ENCODE assay signal across 9 mouse cellular contexts in the genomic region with DNA sequence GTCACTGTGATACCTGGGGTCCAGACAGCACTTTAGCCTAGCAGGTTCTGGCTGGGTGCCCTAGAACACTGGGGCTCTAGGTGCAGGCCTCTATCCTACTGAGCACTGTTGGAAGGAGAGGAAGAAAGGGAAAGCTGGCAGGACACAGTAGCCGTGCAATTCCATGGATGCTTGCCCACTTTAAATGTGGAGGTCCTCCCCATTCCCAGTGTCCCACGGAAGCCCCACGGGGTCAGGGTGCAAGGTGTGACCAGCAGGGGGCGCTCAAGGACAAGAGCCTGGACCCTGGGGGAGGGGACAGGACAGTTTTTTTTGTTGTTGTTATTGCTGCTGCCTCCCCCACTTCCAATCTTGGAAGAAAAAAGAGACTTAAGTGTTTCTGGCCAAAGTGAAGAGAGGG. TPM values are rescaled to one million over a fixed set of nuclear protein-coding genes. Genes with fewer than 3 reads are reported as not detected.
DNase-seq lines count a peak whose midpoint lies in the region; ATAC-seq and TF ChIP-seq lines count a peak whose summit lies in the region.
"Had no signal": no experiment of that assay in that cellular context is flagged by ENCODE, and none has a peak within 500 bp of the region (broad histone marks: within the 10 kb centered on the region; RNA-seq: fewer than 3 reads in every experiment).

No protein-coding gene starts in this region.

- H3K9me3 ChIP-seq in ES-E14 (ENCODE audit: control insufficient read depth, insufficient read depth, low read depth, low read length) = no peaks in the 10 kb centered on the region

- no peak overlapping the region for H3K9ac ChIP-seq in ES-E14 (ENCODE audit: insufficient read depth, low read depth, low read length, poor library complexity, severe bottlenecking)
- no peak overlapping the region for H3K9ac ChIP-seq in liver, adult 2 months (ENCODE audit: low read depth, low read length)

- no peak overlapping the region for H3K4me3 ChIP-seq in ES-E14 (ENCODE audit: insufficient read depth in 1 of 2, low read depth in 1 of 2, low read length in 2 of 2, poor library complexity in 1 of 2, severe bottlenecking in 1 of 2)
- no peak overlapping the region for H3K4me3 ChIP-seq in bone marrow, adult 2 months (replicated peaks; ENCODE audit: control insufficient read depth, low read depth, low read length)
- H3K4me3 ChIP-seq in liver, adult 2 months (ENCODE audit: insufficient read depth, low read depth, low read length) = no peak overlapping the region

- peak; percentile 49; the same call in 1 of the 2 replicates for ATAC-seq in erythroblast, adult 5-6 weeks (replicated peaks; ENCODE audit: low FRiP score, poor library complexity, severe bottlenecking)
- no peak for ATAC-seq in frontal cortex, adult (ENCODE audit: low TSS enrichment)

- peak; percentile 71 for TF ChIP-seq CTCF in bone marrow, adult 2 months (IDR thresholded peaks at IDR 0.05; ENCODE audit: control insufficient read depth, insufficient read depth, low read length)
- TF ChIP-seq CTCF in liver, adult 2 months (IDR thresholded peaks at IDR 0.05; ENCODE audit: low read depth, low read length) = peak; percentile 80

- H3K79me2 ChIP-seq in liver, adult 2 months (ENCODE audit: control insufficient read depth, insufficient read depth, low read length) = no peaks in the 10 kb centered on the region

- H3K27ac ChIP-seq in ES-E14 (ENCODE audit: insufficient read depth, low read depth, low read length, poor library complexity, severe bottlenecking) = no peak overlapping the region
- H3K27ac ChIP-seq in bone marrow, adult 2 months (ENCODE audit: control insufficient read depth, insufficient read depth, low read depth, low read length, poor library complexity) = no peak overlapping the region
- no peak overlapping the region for H3K27ac ChIP-seq in liver, adult 2 months (replicated peaks; ENCODE audit: insufficient read depth, low read depth, low read length)
- H3K27ac ChIP-seq: macrophage had no signal

- peak; percentile 69 to 72 for DNase-seq in layer of hippocampus, postnatal 10 days (ENCODE audit: low spot score in 2 of 2)
- no peak for DNase-seq in layer of hippocampus, adult 9-10 months (ENCODE audit: low spot score)
- DNase-seq in ES-E14 (ENCODE audit: low read depth, low spot score) = no peak
- no peak for DNase-seq in liver, adult 2 months (ENCODE audit: extremely low read depth, low read depth, low spot score)
- peak; percentile 59 for DNase-seq in right cerebral cortex, postnatal 14 days

- no peaks in the 10 kb centered on the region for H3K27me3 ChIP-seq in liver, adult 2 months (ENCODE audit: control insufficient read depth, insufficient read depth, low read length)

- in situ Hi-C loops in ES-E14 (cut with MboI; ENCODE audit: low sequenced_read_pairs in 2 of 2, unreplicated experiment in 2 of 2) = no loop called here

- no peaks in the 10 kb centered on the region for H3K36me3 ChIP-seq in ES-E14 (ENCODE audit: control insufficient read depth, insufficient read depth, low read length, poor library complexity, severe bottlenecking)
- no peaks in the 10 kb centered on the region for H3K36me3 ChIP-seq in liver, adult 2 months (ENCODE audit: control insufficient read depth, insufficient read depth, low read length)

- WGBS in bone marrow, adult 2 months = 12% methylated on average over 4 of the region's 4 CpGs
- WGBS in liver, adult 2 months = 22% methylated on average over 4 of the region's 4 CpGs

- peaks cover 0 to 2% of the 10 kb centered on the region in 2 experiments; a peak in 1 of 4 replicates for H3K4me1 ChIP-seq in ES-E14 (ENCODE audit: control insufficient read depth in 2 of 2, insufficient read depth in 2 of 2, low read length in 2 of 2, poor library complexity in 1 of 2)
- no peaks in the 10 kb centered on the region for H3K4me1 ChIP-seq in bone marrow, adult 2 months (ENCODE audit: control insufficient read depth, insufficient read depth, low read length)
- H3K4me1 ChIP-seq in liver, adult 2 months (ENCODE audit: control insufficient read depth, insufficient read depth, low read length) = no peaks in the 10 kb centered on the region

- TF ChIP-seq POLR2A in bone marrow, adult 2 months (IDR thresholded peaks at IDR 0.05; ENCODE audit: borderline replicate concordance, control insufficient read depth, low read depth, low read length) = no peak
- TF ChIP-seq POLR2A in liver, adult 2 months (IDR thresholded peaks at IDR 0.05; ENCODE audit: extremely low read depth, insufficient read depth, low read length) = no peak

TF ChIP-seq in ES-E14, 5 proteins besides CTCF, POLR2A, EP300 and RAD21:
- 0 out of 2 replicates have a peak, but pooled peaks have one; percentile 12 for TF ChIP-seq ZC3H11A (IDR thresholded peaks at IDR 0.05; ENCODE audit: borderline replicate concordance, low read depth, low read length)
- TF ChIP-seq ZNF384 (IDR thresholded peaks at IDR 0.05; ENCODE audit: low read depth, low read length) = peak; percentile 77
- no peak for TF ChIP-seq CHD2 (IDR thresholded peaks at IDR 0.05; ENCODE audit: low read depth, low read length)

RNA-seq across cellular contexts. Expression of a gene that starts 3.3 kb away (rescaled TPM):
- total RNA-seq in layer of hippocampus, postnatal 10 days (2021) = not detected
- total RNA-seq in ES-E14 (2012; rRNA removed) = 0.16 and 0.22 TPM in 2 replicates
- polyA plus RNA-seq in bone marrow, adult 2 months (2011; ENCODE audit: insufficient read depth, insufficient read length, low replicate concordance, missing spikeins) = not detected in 2 replicates
- not detected in 2 replicates for total RNA-seq in erythroblast, adult 5-6 weeks (2015; ENCODE audit: low replicate concordance)
- not detected in 2 replicates for total RNA-seq in erythroblast, adult 5-6 weeks (2017; ENCODE audit: low replicate concordance)
- not detected in 2 replicates for total RNA-seq in liver, adult 2 months (2014; rRNA removed)
- polyA plus RNA-seq in liver, adult 2 months (2012; rRNA removed) = not detected in 2 replicates
- polyA plus RNA-seq: macrophage had no signal

RNA-seq across cellular contexts. Expression of a gene that starts 13.2 kb away (rescaled TPM):
- 10 to 100 TPM; 57.3 to 59.7 TPM for total RNA-seq in layer of hippocampus, postnatal 10 days (2021)
- total RNA-seq in ES-E14 (2012; rRNA removed) = 2.0 and 3.0 TPM in 2 replicates
- polyA plus RNA-seq in bone marrow, adult 2 months (2011; ENCODE audit: insufficient read depth, insufficient read length, low replicate concordance, missing spikeins) = 1.8 and 4.8 TPM in 2 replicates
- not detected in 2 replicates for total RNA-seq in erythroblast, adult 5-6 weeks (2015; ENCODE audit: low replicate concordance)
- not detected in 2 replicates for total RNA-seq in erythroblast, adult 5-6 weeks (2017; ENCODE audit: low replicate concordance)
- total RNA-seq in liver, adult 2 months (2014; rRNA removed) = under 0.01 TPM in 1 of 2 replicates, not detected in the other
- polyA plus RNA-seq in liver, adult 2 months (2012; rRNA removed) = 0.02 and 0.11 TPM in 2 replicates
- polyA plus RNA-seq: macrophage had no signal

RNA-seq across cellular contexts. Expression of a gene that starts 27.4 kb away (rescaled TPM):
- total RNA-seq in layer of hippocampus, postnatal 10 days (2021) = not detected
- total RNA-seq in ES-E14 (2012; rRNA removed) = not detected in 2 replicates
- polyA plus RNA-seq in bone marrow, adult 2 months (2011; ENCODE audit: insufficient read depth, insufficient read length, low replicate concordance, missing spikeins) = not detected in 2 replicates
- total RNA-seq in erythroblast, adult 5-6 weeks (2015; ENCODE audit: low replicate concordance) = not detected in 2 replicates
- total RNA-seq in erythroblast, adult 5-6 weeks (2017; ENCODE audit: low replicate concordance) = not detected in 2 replicates
- total RNA-seq in liver, adult 2 months (2014; rRNA removed) = not detected in 2 replicates
- polyA plus RNA-seq in liver, adult 2 months (2012; rRNA removed) = not detected in 2 replicates
- polyA plus RNA-seq: macrophage had no signal

RNA-seq across cellular contexts. Expression of a gene that starts 34.7 kb away (rescaled TPM):
- not detected for total RNA-seq in layer of hippocampus, postnatal 10 days (2021)
- total RNA-seq in ES-E14 (2012; rRNA removed) = not detected in 2 replicates
- polyA plus RNA-seq in bone marrow, adult 2 months (2011; ENCODE audit: insufficient read depth, insufficient read length, low replicate concordance, missing spikeins) = not detected in 2 replicates
- not detected in 2 replicates for total RNA-seq in erythroblast, adult 5-6 weeks (2015; ENCODE audit: low replicate concordance)
- total RNA-seq in erythroblast, adult 5-6 weeks (2017; ENCODE audit: low replicate concordance) = not detected in 2 replicates
- total RNA-seq in liver, adult 2 months (2014; rRNA removed) = not detected in 2 replicates
- polyA plus RNA-seq in liver, adult 2 months (2012; rRNA removed) = not detected in 2 replicates
- polyA plus RNA-seq: macrophage had no signal

Comparison
In these comparisons a context has a peak if more than half of its experiments do, and no peak if none do; other contexts are left out.
1. DNase-seq: peak in layer of hippocampus, postnatal 10 days (2 of 2) and right cerebral cortex, postnatal 14 days (single experiment); none in layer of hippocampus, adult 9-10 months (single experiment), ES-E14 (single experiment) and liver, adult 2 months (single experiment).
2. RNA of a gene that starts 13.2 kb away (total RNA-seq): 57.3 to 59.7 TPM in layer of hippocampus, postnatal 10 days; 2.0 to 3.0 TPM in ES-E14, not detected in erythroblast, adult 5-6 weeks and under 0.01 TPM in liver, adult 2 months; every median in the first group is over 10 times any median in the second.